Mouse (Mus musculus) megakaryocyte, adult 5-6 weeks (primary cell): ENCODE measurements around the gene Sf3b3. TPM values are rescaled to one million over a fixed set of nuclear protein-coding genes. Genes with fewer than 3 reads are reported as not detected.
A peak's percentile ranks its signal among the peaks of the same experiment; 100 is the strongest.
"Not testable (repeated sequence)": the region's sequence is repeated elsewhere in the genome, so short reads cannot be mapped to it uniquely, and the experiment has no call there.

Experiments
- ATAC-seq: 2 replicates; pipeline ENCODE4 v1.8.0; 2016; ENCODE audit warnings: mild to moderate bottlenecking, inconsistent platforms; ENCODE audit not compliant: poor library complexity, severe bottlenecking
- total RNA-seq, 2 experiments: library from RNA; stranded (forward) in 1 of 2; stranded (reverse) in 1 of 2; fragments of 153-499, 151-499 nt in 1 of 2; fragments of 221-1000, 200-1000 nt in 1 of 2; gene quantifications; 2 replicates each; pipeline versions ENCODE4 v1.2.3 to v1.2.4; 2015 to 2017

The Sf3b3 gene
- total RNA-seq, 2 experiments from 2014 or later, result 58.4 to 74.7 TPM

DNA sequence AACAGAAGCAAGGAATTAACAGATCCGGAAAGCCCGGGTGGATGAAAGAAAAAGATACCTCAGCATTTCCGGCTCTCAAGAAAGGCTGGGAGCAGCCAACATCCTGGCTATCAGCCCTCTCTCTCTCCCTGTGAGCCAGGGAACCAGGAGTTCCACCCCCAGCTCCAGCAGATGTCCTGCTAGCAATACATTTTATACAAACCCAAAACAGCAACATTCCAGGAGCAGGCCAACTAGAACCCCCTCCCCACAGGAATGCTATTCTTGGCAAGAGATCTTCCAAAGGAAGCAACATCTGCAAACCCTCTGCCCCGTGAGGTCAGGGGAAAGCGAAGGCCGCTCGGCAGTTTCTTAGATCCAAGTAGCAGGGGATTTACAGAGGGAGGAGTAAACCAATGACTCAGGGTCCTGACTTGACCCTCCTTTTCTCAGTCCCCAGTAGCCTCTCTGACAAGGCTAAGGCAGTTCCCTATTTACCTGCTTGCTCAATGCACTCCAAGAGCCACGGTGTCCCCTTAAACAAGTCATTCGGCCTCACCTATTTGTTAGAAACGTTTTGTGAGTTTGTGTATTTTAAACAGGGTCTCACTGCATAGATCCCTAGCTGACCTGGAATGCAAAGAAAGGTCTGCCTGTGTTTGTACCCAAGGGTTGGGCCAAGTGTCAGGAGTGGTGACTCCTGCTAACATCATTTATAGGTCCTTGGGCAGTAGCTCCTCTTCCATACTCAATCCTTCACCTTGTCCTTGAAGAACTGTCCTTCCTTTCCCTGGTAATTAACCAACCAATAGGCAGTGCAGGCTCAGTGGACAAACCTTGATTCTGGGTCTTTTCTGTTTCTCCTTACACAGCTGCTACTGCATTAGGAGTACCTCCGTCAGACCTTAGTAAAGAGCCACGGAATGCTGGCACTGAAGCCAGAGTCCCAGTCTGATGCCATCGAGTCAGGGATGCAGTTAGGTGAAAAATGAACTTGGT, 37.8 kb downstream of the Sf3b3 start:
- no peak for ATAC-seq

DNA sequence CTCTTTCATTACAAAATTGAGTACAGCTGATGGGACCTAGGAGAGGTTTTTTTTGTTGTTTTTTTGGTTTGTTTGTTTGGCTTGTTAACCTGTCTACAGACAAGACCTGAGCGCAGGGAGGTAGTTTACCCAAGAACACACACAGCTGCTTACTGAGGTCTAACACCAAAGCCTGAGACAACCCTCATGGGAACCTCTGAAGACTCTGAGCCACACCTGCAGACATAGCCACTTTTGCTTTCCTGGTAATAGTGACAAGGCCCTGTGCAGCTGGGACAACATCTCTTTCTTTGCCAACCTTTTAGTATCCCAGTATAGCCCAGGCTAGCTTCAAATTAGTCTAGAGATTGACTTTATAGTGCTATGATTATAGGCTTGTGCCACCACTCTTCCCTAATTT, 40.4 kb downstream of the Sf3b3 start:
- ATAC-seq, result no peak

DNA sequence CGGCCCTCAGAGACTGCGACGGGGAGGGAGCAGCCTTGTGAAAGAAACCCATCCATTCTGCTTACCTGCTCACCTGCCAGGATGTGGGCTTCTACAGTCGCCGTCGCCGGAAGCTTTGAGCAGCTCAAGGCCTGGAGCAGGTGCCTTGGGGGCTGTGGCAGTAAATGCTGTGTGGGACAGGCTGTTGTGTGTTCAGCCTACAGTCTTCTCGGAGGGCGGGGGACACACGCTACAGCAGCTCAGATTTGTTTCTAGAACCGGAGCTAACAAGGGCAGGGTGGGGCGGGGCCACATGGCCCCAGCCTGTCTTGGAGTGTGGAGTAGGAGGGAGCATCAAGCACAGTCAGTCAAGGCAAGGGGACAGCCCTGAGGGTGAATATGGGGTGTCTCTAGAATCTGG, 40.9 kb downstream of the Sf3b3 start, which contains the start of gene Il34:
TSS of gene Il34 (minus strand) at position 256 of the 400 bp plus-strand sequence.
- ATAC-seq, result no peak

DNA sequence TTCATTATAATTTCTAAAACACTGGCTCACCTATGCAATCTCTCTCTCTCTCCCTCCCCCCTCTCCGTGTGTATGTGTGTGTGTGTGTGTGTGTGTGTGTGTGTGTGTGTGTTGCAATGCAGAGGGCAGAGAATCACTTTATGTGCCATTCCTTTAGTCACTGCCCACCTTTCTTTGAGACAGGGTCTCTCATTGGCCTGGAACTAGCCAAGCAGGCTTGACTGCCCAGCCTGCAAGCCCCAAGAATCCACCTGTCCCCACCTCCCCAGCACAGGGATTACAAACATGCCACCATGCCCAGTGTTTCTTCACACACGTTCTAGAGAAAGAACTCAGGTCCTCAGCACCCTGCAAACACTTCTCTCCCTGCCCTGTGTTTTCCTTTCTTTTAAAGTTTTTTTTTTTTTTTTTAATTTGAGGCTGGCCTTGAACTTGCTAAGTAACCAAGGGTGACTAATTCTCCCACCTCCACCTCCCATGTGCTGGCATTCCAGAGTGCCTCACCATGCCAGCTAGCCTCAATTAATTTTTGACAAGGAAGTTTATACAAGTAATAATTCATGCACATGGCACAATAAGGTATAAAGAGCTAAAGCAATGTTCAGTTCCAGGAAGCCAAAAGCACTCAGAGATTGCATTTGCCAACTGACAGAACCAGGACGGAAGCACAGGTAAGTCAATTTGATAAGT, 41.6 kb downstream of the Sf3b3 start:
- ATAC-seq, result no peak

DNA sequence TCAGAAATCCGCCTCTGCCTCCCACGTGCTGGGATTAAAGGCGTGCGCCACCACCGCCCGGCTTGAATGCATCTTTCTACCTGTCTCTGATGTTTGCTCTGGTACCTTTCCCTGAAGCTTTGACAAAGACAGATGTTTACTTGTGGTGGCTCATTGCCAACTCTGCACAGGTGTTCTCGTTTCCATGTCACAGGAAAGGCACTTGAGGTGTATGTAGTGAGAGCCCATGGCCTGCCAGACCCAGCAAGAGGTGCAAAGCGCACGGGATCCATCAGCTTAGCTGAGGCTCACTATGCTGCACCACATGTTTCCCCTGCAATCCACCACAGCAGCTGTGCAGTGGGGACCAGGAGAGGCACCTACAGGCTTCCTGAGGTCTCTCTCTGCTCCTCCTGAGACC, 42.7 kb downstream of the Sf3b3 start:
- no peak for ATAC-seq

DNA sequence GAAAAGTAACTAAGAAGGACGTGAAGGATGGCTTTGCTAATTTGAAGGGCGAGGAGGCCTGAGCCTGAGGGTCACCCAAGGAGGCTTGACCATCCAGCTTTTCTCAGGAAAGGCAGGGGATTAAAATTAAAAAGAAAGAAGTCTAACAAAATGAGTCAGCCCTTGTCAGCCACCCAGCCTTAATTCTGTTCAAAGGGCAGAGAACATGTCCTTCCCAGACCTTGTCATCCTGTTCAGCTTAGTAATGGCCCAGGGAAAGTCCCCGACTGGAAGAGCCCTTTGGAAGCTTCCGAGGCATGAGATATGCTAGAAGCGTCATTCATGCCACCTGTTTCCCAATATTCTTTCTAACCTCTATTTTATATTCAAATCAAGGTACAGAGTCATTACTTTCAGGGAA, 43.6 kb downstream of the Sf3b3 start:
- no peak for ATAC-seq

DNA sequence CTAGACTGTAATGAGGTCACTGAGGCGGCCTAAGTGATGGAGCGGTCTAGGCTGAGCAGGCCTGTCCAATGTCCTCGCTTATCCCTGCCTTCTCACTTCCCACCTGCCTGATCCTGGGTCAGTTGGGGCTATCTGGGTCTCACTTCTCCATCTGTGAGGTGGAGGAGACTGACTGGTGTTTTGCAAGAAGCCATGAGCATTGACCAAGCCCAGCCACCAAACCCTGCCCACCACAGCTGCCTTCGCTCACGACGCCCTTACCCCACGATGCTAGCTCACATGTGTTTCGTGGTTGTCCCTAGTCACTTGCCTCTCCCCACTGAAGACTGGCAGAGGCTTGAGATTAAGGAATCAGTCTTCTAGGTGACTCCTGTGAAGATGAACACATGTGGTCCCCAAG, 49.5 kb downstream of the Sf3b3 start:
- ATAC-seq, result peak; percentile 18; the same call in 1 of the 2 replicates

DNA sequence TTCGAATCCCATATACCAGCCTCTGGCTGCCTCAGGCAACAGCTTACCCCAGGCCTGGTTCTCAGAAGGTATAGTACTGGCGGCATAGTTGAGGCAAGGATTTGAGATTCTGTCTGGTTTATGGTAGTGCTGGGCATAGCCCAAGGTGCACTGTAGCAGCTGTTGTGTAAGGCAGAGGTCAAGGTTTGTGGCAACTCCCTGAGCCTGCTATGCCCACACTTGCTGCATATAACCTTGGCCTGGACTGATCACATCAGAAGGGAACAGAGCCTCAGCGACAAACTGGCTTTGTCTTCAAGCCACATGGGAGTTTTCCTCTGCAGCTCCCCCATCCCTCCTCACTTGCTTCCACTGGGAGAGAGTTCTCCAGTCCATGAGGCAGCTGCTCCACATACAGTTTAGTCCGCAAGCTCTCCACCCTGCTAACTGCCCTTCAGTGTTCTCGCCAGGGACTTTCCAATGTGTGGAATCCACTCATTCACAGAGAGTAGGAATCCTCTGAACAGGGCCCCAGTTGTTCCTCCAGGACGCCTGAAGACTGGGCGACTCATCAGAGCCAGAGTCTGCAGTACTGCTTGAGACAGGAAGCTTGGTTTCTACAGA, 52.1 kb downstream of the Sf3b3 start:
- ATAC-seq, result no peak

DNA sequence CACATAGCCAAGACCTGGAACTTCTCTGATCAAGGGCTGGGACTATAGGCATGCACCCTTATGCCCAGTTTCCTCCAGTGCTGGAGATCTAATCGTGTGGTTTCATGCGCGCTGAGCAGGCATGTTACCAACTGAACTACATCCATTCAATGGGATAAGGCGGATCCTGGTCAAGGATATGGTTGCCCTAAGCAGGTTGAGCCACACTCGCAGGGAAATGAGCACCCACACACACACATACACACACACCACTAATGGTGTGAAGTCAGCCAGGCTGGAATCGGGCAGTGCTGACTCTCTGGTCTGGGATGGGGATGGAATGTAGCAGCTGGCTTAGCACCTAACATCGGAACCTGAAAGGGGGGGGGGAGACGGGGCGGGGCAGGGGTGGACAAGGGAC, 52.7 kb downstream of the Sf3b3 start:
- no peak for ATAC-seq

DNA sequence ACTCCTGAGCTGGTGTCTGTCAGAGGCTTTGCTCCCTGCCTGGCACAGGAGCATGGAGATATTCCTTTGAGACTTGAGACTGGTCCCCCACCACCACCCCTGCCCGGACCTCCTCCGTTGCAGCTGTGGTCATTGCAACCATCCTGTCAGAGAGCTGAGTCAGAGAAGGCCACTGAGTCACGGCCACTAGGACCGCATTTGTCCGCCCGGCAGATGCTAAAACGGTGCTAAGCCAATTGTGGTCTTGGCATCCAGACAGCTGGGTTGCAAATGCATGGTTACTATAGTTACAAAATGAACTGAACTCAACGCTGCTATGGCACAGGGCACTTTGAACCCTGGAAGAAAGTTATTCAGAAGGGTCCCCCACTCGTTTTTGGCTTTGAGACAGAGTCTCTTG, 53.1 kb downstream of the Sf3b3 start:
- ATAC-seq, result no peak

DNA sequence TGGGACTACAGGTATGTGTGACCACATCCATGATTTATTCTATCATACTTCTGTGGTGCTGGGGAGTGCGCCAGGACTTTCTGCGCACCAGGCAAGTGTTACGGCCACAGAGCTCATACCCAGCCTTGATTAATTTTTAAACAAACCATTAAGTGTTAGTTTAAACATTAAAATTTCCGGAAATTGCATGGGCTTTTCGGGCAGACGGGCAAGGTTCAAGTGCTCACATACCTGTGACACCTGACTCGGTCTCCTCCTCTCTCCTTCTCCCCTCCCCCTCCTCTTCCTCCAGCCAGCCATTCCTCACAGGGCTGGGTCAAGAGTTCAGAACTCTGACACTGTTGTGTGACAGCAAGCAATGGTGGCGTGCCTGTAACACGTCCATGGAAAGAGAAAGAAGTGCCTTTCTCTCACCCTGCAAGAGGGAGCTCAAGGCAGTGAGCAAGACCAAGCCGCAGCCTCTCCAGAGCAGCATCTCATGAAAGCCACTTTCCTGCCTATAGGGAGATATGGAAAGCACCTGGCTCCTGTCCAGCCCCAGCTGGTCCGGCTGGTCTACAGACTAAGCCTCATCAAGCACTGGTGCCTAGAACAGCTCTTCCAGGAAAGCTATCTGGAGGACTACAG, 53.9 kb downstream of the Sf3b3 start:
- no peak for ATAC-seq

DNA sequence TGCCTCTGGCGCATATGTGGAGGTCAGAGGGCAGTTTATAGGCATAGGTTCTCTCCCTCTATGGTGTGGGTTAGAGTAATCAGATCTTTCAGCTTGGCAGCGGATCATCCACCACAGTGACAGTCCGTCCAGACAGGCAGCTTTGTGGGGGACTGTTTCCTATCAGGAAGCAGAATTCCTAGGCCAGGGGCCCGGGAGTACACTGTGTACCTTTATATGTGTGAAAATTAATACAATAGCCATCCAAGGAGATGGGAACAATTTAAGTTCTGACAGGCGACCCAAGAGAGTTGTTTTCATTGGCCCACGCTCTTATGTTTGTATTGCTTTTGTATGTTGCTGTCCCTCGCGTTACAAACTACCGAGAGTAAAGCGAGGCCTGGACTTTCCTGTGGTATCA, 55.4 kb downstream of the Sf3b3 start:
- no peak for ATAC-seq

DNA sequence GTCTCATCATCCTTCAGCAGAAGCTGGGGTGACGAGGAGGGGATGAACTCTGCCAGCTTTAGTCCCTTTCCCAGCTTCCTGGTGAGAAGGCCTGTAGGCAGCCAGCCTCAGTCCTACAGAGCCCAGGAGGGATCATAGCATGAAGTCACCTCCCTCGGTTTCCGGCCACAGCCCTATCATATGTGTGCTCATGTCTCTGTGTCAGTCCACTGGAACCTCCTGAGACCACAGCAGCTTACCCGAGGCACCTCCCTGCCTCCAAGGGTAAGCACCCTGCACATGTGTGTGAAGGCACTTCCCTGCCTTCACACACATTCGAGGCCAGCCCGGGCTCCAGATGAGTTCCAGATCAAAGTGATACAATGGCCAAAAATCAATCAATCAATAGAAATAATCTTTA, 56.3 kb downstream of the Sf3b3 start:
- ATAC-seq, result no peak

DNA sequence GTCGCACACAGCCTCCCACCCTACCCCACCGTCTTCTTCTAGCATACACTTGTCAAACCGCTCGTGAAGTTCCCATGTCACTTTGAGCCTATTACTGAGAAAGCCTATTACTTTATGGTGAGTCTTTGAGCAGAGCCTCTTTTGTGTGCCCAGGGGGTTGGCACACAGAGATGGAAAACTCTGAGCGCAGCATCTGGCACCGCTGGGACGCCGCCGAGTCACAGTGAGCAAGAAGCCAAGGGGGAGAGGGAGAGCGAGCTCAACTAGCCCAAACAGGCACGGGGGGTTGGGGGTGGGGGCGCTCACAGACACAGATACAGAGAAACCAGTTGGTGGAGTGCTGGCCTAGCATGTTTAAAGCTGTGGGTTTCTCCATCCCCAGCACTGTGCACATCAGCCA, 57.0 kb downstream of the Sf3b3 start:
- no peak for ATAC-seq

DNA sequence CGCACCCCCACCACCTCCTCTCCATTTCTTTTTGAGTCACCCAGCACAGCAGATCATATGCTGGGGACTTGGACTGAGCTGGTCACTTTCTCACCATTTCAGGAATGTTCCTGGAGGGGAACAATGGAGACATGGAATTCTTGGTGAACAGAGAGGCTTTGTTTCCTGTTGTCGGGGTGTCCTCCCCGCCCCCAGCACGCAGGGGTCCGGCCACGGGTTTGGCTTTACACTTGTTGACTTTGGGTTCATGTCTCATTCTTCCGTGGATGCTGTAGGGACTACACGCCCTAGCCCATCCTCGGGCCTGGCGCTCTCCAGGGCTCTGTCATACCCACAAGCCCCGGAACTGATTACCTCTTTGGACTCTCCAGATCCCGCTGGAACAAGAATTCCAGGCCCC, 57.6 kb downstream of the Sf3b3 start:
- ATAC-seq, result no peak

DNA sequence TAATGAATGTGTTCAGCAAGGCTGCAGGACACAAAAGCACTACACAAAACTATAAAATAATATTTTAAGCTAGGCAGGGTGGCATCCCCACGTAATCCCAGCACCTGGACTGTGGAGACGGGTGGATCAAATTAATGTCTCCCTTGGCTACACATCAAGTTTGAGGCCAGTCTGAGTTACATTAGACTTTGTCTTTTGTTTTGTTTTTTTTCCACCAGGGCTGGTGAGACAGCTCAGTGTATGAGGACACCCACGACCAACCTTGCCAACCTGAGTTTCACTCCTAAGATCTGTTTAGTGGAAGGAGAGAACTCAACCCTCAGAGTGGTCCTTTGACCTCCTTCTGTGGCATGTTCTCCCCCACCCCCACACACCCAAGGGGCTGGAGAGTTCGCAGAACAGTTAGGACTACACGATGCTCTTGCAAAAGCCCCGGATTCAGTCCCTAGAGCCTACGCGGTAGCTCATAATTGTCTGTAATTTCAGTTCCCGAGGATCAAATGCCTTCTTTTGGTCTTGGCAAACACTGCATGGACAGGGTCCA, 59.1 kb downstream of the Sf3b3 start:
- no peak for ATAC-seq

DNA sequence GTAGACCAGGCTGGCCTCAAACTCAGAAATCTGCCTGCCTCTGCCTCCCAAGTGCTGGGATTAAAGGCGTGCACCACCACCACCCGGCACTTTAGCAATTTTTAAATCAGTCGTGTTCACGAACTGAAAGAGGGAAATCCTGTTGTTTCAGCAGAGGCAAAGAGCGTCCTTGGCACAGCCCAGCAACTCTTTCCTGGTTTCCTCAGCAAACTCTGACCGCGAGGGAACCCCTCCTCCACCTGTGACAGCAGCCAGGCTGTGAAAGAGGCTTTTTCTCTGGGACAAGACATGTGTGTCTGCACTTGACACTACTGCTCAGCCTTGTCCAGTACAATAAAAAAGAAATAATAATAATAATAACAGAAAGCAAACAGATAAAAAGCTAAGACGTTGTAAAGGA, 59.7 kb downstream of the Sf3b3 start:
- ATAC-seq, result no peak

DNA sequence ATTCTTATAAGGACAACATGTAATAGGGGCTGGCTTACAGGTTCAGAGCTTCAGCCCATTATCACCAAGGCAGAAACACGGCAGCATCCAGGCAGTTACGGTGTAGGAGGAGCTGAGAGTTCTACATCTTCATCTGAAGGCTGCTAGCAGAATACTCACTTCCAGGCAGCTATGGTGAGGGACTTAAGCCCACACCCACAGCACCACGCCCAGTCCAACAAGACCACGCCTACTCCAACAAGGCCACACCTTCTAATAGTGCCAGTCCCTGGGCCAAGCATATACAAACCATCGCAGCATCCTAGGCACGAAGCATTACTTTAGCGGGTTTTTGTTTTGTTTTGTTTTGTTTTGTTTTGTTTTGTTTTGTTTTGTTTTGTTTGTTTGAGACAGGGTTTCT, 60.1 kb downstream of the Sf3b3 start:
- ATAC-seq, result not testable (repeated sequence)

DNA sequence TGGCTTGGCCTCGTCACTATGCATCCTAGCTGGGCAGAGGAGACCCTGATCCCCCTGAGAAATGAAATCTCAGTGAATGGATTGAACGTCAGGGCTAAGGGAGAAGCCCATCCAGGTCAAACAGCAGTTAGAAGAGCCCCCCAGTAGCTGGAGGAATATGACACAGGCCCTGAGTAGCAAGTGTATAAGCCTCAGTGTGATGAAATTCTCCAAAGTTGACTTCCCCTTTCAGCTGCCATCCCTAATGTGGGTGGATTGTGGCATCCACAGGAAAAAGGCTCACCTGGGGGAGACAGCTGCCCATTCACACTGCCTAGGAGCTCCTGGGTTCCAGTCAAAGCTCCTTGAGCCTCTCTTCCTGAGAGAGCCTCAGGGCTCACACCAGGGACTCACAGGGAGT, 61.2 kb downstream of the Sf3b3 start:
- peak; percentile 47; the same call in 1 of the 2 replicates for ATAC-seq

DNA sequence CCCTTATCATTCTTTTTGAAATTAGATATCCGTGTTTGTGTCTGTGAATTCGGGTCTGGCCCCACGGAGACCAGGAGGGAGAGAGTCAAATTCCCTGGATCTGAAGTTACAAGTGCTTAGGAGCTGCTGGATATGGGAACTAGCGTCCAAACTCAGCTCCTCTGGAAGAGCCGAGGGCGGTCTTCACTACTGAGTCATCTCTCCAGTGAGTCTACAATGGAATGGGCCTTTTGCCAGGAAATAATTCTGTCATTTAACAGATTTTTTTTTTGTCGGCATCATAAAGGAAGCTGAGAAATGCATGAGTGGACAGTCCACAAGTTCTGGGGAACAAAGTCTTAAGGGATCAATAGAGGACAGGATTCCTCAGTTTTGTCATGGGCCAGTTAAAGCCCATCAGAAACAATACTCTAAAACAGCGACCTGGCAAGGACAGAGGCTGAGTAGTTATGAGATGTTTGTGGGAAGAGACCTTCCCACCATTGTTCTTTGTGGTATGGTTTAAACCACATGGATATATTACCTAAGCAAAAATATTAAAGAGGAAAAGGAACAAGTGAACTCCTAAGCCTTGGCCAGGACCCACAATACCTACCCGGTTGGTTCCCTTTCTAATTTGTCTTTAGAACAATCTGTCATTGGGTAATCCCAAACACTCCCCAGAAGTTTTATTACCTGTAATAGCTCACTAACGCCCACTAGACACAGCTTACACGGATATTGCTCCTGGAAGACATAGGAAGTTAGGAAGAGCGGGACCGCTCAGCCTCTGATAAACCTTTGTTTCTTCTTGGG, 66.5 kb downstream of the Sf3b3 start:
- no peak for ATAC-seq
